Mouse (Mus musculus): ENCODE data around the gene Prkag3. TPM values are rescaled to one million over a fixed set of nuclear protein-coding genes. Genes with fewer than 3 reads are reported as not detected.

Gene Prkag3
- under 1 TPM; 0.13 to 0.64 (median 0.48) TPM for total RNA-seq (2022)

DNA sequence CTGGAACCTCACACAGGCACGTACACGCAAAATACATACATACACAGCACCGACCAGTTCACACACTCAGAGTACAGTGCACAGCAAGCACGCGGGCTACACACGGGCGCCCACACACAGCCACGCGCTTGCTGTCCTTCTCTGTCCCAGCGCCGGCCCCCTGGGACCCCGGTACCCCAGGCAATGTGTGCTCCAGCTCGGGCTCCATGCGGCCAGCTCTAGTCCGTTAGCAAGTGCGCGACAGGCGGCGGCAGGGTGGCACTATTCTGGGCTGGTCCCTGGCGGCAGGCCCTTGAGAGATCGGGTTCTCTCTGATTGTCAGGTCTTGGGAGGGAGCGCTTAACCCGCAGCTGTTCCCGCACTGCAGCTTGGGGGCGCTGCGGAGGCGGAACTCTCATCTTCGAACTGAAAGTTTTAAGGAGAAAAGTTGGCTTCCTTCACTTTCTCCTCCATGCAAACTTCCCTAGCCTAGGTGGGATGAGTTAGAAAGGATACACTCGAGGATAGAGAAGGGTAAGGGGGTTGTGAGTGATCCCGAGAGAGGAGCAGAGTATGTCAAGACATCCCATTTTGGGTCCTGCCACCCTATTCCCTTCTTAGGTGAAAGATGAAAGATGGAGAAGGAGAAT is at the start of gene Prkag3:
Prkag3 (minus strand) TSS at position 579 of the 629 bp plus-strand sequence.
- no peak for DNase-seq (ENCODE audit: low spot score in 2 of 2)

DNA sequence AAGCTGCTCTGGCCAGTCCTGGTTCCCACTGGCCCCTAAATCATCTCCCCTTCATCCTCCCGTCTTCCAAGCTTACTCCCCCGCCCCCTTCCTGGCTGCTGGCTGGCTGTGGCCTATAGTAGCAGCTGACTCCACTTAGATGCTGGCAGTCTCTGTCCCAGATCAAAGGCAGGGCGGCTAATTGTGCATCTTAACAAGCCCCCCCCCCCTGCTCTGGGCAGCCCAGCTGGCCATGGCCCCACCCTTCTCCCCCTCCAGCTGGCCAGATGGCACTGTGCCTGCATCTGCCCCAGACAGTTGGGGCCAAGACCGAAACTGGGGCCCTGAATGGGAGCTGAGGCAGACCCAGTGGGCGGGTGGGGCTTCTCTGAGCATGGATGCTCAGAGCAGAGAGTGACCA is 48.4 kb upstream of the Prkag3 start:
- no peak for DNase-seq (ENCODE audit: low spot score in 2 of 2)

- no peak for DNase-seq (ENCODE audit: low spot score in 2 of 2)
These were observed 46.1 kb upstream of the Prkag3 start for GRCm38 (mm10) chr1:74795145-74795529.

GRCm38 (mm10) chr1:74794487-74795144 is 45.6 kb upstream of the Prkag3 start:
- no peak for DNase-seq (ENCODE audit: low spot score in 2 of 2)

DNA sequence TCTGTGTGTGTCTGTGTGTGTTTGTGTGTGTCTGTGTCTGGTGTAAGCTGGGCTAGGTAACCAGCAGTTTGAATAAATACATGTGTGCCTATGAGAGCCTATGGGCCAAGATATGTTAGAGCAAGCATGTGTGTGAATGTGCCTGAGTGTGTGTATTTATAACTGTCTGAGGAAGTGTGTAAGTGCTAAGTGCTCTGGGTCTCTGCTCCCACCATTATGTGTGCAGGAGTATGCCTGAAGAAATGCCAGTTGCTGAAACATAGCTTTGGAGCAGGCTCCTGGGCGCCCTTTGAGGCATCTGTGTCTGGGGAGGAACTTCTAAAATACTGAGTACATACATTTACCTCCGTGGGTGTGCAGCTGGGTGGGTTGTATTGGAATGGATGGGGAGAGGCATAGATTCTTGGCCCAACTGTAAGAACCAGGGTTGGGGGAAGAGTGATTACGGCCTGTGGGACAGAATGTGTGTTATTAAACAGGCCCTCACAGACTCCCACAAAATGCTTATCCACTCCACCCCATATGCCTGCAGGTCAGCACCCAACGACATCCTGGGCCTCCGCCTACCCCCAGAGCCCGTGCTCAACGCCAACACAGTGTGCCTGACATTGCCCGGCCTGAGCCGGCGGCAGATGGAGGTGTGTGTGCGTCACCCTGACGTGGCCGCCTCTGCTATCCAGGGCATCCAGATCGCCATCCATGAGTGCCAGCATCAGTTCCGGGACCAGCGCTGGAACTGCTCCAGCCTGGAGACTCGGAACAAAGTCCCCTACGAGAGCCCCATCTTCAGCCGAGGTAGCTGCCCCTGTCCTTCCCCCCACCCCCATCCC is 44.0 kb upstream of the Prkag3 start:
- DNase-seq (ENCODE audit: low spot score in 2 of 2): no peak

- no peak for DNase-seq (ENCODE audit: low spot score in 2 of 2)
These were observed 42.2 kb upstream of the Prkag3 start, which contains the start of gene Wnt10a for GRCm38 (mm10) chr1:74791249-74791648. Gene Wnt10a, plus strand, starts transcription at chr1:74791516.

DNA sequence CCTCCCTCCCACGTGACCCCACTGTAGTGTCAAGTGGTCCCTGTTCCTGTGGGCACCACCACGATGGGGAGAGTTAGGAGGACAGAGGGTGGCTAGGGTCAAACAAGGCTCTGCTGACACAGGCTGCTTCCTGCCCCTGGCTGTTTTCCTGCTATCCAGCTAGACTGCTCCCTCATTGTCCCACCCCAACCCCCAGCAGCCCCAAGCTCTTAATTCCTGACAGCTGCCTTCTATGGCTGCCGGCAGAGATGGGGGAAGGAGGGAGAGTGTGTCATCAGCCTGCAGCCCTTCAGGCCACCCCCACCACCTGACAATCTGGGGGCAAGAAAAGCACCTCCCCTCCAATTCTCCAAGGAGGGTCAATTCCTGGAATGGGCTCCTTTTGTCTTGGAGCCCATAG is 41.1 kb upstream of the Prkag3 start:
- DNase-seq (ENCODE audit: low spot score in 2 of 2): no peak

- DNase-seq (ENCODE audit: low spot score in 2 of 2): no peak
These were observed 39.7 kb upstream of the Prkag3 start for GRCm38 (mm10) chr1:74788603-74789176.

GRCm38 (mm10) chr1:74787846-74788245 is 38.8 kb upstream of the Prkag3 start:
- no peak for DNase-seq (ENCODE audit: low spot score in 2 of 2)

GRCm38 (mm10) chr1:74784041-74784759 is 35.2 kb upstream of the Prkag3 start:
- DNase-seq (ENCODE audit: low spot score in 2 of 2): no peak

DNA sequence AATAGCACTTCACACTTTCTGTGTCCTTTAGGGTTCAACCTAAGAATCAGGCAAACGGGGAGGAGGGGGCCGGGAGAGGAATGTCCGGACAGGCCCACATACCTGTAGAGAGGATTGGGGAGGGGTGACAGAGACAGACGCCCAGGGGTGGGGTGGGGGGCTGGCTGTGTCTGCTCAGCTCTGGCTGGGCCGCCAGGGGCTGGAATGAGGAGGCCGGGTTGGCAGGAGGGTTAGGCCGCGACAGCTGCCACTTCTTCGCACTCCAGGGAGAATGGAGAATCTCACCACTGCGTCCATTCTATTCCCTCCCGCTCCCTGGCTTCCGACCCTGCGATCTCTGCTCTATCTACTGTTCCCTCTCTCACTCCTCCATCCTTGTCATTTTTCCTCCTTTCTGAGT is 34.5 kb upstream of the Prkag3 start:
- no peak for DNase-seq (ENCODE audit: low spot score in 2 of 2)

DNA sequence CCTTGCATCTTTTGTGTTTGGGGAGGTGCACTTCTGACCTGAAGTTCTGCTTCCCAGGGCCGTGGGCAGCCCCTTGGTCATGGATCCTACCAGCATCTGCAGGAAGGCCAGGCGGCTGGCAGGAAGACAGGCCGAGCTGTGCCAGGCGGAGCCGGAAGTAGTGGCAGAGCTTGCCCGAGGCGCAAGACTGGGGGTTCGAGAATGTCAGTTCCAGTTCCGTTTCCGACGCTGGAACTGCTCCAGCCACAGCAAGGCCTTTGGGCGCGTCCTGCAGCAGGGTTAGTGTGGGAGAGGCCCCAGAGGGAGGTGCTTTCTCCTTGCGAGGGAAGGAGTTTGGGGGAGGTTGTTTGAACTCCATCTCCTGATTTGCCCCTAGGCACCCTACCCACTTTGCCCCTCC is 33.0 kb upstream of the Prkag3 start:
- no peak for DNase-seq (ENCODE audit: low spot score in 2 of 2)

GRCm38 (mm10) chr1:74778934-74779486 is 30.0 kb upstream of the Prkag3 start:
- no peak for DNase-seq (ENCODE audit: low spot score in 2 of 2)

- DNase-seq (ENCODE audit: low spot score in 2 of 2): no peak
These were observed 26.8 kb upstream of the Prkag3 start for GRCm38 (mm10) chr1:74775816-74776215.

DNA sequence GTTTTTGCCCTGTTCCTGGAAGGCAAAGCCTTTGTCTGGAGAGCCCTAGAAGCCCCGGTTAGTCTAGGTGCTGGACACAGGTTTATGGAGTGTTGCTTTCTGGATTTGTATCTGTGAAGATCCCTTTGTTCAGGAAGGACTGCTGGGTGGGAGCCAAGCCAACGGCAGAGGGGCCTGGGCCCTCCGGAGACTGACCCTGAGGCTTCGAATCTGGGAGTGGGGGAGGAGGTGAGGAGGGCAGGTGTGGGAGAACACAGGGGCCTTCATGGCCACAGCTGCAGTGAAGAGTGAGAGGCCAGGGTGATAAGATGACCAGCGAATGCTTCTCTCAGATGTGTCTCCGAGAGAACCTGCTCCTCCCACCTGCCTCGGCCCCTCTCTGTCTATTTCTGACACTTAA is 25.0 kb upstream of the Prkag3 start:
- no peak for DNase-seq (ENCODE audit: low spot score in 2 of 2)

DNA sequence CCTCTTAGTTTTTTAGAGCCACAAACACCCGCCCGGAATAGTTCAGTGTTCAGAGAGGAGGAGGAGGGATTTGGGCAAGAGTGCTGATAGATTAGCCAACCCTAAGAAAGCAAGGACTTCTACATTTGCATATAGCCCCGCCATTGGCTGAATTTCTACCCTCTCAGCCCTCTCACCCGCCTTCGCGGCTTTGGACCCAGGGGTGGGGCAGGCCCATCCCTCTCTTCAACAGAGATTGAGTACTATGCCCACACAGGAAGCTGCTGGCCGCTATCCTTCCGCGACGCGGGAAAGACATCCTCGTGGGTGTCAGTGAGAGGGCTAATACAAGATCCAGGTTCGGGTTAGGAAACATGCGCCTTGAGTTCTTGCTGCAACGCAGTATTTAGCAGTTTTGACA is 24.1 kb upstream of the Prkag3 start:
- no peak for DNase-seq (ENCODE audit: low spot score in 2 of 2)

- no peak for DNase-seq (ENCODE audit: low spot score in 2 of 2)
These were observed 23.1 kb upstream of the Prkag3 start for GRCm38 (mm10) chr1:74771931-74772620.

GRCm38 (mm10) chr1:74771845-74771930 is 22.7 kb upstream of the Prkag3 start, which contains the start of gene Wnt6:
Gene Wnt6, plus strand, starts transcription at chr1:74771892.
- DNase-seq (ENCODE audit: low spot score in 2 of 2): no peak

DNA sequence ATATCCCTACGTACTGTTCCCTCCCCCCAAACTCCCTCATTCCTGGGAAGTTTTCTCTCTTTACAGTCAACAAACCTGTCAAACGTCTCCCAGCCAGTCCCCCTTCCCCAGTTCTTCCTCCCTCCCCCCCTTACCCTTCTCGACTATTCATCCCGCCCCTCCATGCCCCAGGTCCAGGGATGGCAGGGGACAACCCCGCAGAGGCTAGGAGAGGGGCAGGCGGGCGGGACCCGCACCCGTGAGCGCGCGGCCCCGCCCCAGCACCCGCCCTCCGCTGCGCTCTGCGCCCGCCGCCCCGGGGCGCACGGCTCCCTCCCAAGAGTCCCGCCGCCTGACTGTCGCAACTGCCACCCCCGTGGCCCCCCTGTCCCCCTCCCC is 22.4 kb upstream of the Prkag3 start:
- no peak for DNase-seq (ENCODE audit: low spot score in 2 of 2)

- DNase-seq (ENCODE audit: low spot score in 2 of 2): no peak
These were observed 21.9 kb upstream of the Prkag3 start for GRCm38 (mm10) chr1:74770727-74771466.
